8 mouse cellular contexts compared by ENCODE assay signal in the genomic region with DNA sequence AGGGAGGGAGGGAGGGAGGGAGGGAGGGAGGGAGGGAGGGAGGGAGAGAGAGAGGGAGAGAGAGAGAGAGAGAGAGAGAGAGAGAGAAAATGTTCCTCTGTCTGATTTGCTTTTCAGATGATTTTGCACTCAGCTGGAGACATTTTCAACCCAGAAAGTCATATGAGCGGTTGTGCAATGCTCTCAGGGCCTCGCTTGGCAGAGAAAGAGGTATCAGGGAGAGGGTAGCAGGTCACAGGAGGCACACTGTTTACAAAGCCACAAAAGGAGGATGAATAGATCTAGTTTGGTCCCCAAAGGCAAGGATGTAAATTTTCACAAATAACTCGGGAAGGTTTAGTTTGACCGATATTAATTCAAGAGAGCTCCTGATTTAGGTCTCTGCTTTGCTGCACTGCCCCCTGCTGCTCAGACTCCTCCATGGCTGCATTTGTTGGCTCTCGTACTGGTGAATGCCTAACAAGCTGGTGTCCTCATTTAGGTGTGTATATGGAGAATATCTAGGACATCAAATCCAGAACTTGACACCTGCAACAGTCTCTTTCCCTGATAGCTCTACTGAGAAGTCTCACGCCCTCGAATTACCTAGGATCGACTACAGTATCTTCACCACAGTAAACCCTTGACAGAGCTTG.
DNase-seq lines count a peak whose midpoint lies in the region; ATAC-seq and TF ChIP-seq lines count a peak whose summit lies in the region.

No protein-coding gene starts in this region.

- H3K9ac ChIP-seq in hindbrain, embryonic 12.5 days = no peak overlapping the region
- H3K9ac ChIP-seq in ES-E14 (ENCODE audit: insufficient read depth, low read depth, low read length, poor library complexity, severe bottlenecking) = no peak overlapping the region
- H3K9ac ChIP-seq in neural tube, embryonic 11.5 days (ENCODE audit: low read length) = no peak overlapping the region

- intact Hi-C loops in gastrocnemius, adult 2 months (cut with DNase I) = no loop called here

- no peak overlapping the region for H3K4me3 ChIP-seq in hindbrain, embryonic 10.5 days
- H3K4me3 ChIP-seq in hindbrain, embryonic 12.5 days = no peak overlapping the region
- no peak overlapping the region for H3K4me3 ChIP-seq in ES-E14 (ENCODE audit: insufficient read depth in 1 of 2, low read depth in 1 of 2, low read length in 2 of 2, poor library complexity in 1 of 2, severe bottlenecking in 1 of 2)
- H3K4me3 ChIP-seq in gastrocnemius, adult 2 months = no peak overlapping the region
- H3K4me3 ChIP-seq in neural tube, embryonic 11.5 days (ENCODE audit: low read depth, low read length) = no peak overlapping the region

- peaks cover 10% of the 10 kb centered on the region; the same call in 1 of the 2 replicates for H3K4me1 ChIP-seq in hindbrain, embryonic 10.5 days (replicated peaks)
- peaks cover 7% of the 10 kb centered on the region; the same call in 1 of the 2 replicates for H3K4me1 ChIP-seq in hindbrain, embryonic 12.5 days
- no peaks in the 10 kb centered on the region for H3K4me1 ChIP-seq in ES-E14 (ENCODE audit: control insufficient read depth in 2 of 2, insufficient read depth in 2 of 2, low read length in 2 of 2, poor library complexity in 1 of 2)
- no peaks in the 10 kb centered on the region for H3K4me1 ChIP-seq in neural tube, embryonic 11.5 days (ENCODE audit: control insufficient read depth, insufficient read depth, low read length)

- no peaks in the 10 kb centered on the region for H3K36me3 ChIP-seq in hindbrain, embryonic 10.5 days
- no peaks in the 10 kb centered on the region for H3K36me3 ChIP-seq in hindbrain, embryonic 12.5 days
- no peaks in the 10 kb centered on the region for H3K36me3 ChIP-seq in ES-E14 (ENCODE audit: control insufficient read depth, insufficient read depth, low read length, poor library complexity, severe bottlenecking)
- no peaks in the 10 kb centered on the region for H3K36me3 ChIP-seq in neural tube, embryonic 11.5 days (ENCODE audit: control insufficient read depth, insufficient read depth, low read length)

- H3K27me3 ChIP-seq in hindbrain, embryonic 10.5 days (ENCODE audit: insufficient read depth, poor library complexity, severe bottlenecking) = no peaks in the 10 kb centered on the region
- H3K27me3 ChIP-seq in hindbrain, embryonic 12.5 days = no peaks in the 10 kb centered on the region
- H3K27me3 ChIP-seq in neural tube, embryonic 11.5 days (ENCODE audit: control insufficient read depth, insufficient read depth, low read length) = no peaks in the 10 kb centered on the region

- no peaks in the 10 kb centered on the region for H3K9me3 ChIP-seq in hindbrain, embryonic 10.5 days
- H3K9me3 ChIP-seq in hindbrain, embryonic 12.5 days (replicated peaks) = no peaks in the 10 kb centered on the region
- H3K9me3 ChIP-seq in ES-E14 (ENCODE audit: control insufficient read depth, insufficient read depth, low read depth, low read length) = no peaks in the 10 kb centered on the region
- H3K9me3 ChIP-seq in neural tube, embryonic 11.5 days (ENCODE audit: control insufficient read depth, low read length) = no peaks in the 10 kb centered on the region

- in situ Hi-C loops in ES-E14 (cut with MboI; ENCODE audit: low sequenced_read_pairs in 2 of 2, unreplicated experiment in 2 of 2) = no loop called here

- peak; percentile 61 for DNase-seq in hindbrain, embryonic 10.5 days (ENCODE audit: low spot score)
- DNase-seq in ES-E14 (ENCODE audit: low read depth, low spot score) = peak; percentile 41
- peak; percentile 87 for DNase-seq in cerebellum, adult 8-10 months
- peak; percentile 51 for DNase-seq in gastrocnemius, adult 2 months
- peak; percentile 59 for DNase-seq in left cerebral cortex, adult 11 months (ENCODE audit: low spot score)
- DNase-seq in neural tube, embryonic 11.5 days (ENCODE audit: low spot score) = peak; percentile 59
- DNase-seq in thymus, postnatal 10 days (ENCODE audit: low spot score in 2 of 2) = no peak

- H3K27ac ChIP-seq in hindbrain, embryonic 10.5 days = no peak overlapping the region
- H3K27ac ChIP-seq in hindbrain, embryonic 12.5 days = no peak overlapping the region
- H3K27ac ChIP-seq in ES-E14 (ENCODE audit: insufficient read depth, low read depth, low read length, poor library complexity, severe bottlenecking) = no peak overlapping the region
- H3K27ac ChIP-seq in gastrocnemius, adult 2 months = no peak overlapping the region
- H3K27ac ChIP-seq in neural tube, embryonic 11.5 days (ENCODE audit: low read depth, low read length) = no peak overlapping the region

- no peak overlapping the region for H3K4me2 ChIP-seq in hindbrain, embryonic 12.5 days (replicated peaks)
- H3K4me2 ChIP-seq in neural tube, embryonic 11.5 days (ENCODE audit: low read depth) = no peak overlapping the region

- TF ChIP-seq CTCF in gastrocnemius, adult 2 months (IDR thresholded peaks at IDR 0.05) = peak; percentile 59

- ATAC-seq in hindbrain, embryonic 12.5 days (ENCODE audit: low FRiP score) = no peak
- no peak for ATAC-seq in neural tube, embryonic 11.5 days (ENCODE audit: insufficient read depth, low FRiP score, low TSS enrichment)

- WGBS in hindbrain, embryonic 10.5 days = 61% methylated on average over 8 of the region's 8 CpGs
- 54% methylated on average over 8 of the region's 8 CpGs for WGBS in hindbrain, embryonic 12.5 days
- WGBS in neural tube, embryonic 11.5 days = 63% methylated on average over 8 of the region's 8 CpGs

TF ChIP-seq in ES-E14, 5 proteins besides CTCF, POLR2A, EP300 and RAD21:
- TF ChIP-seq CHD2 (IDR thresholded peaks at IDR 0.05; ENCODE audit: low read depth, low read length) = no peak
- TF ChIP-seq ZC3H11A (IDR thresholded peaks at IDR 0.05; ENCODE audit: borderline replicate concordance, low read depth, low read length) = peak; percentile 43; the same call in 1 of the 2 replicates
TF ChIP-seq in ES-E14: peak in this region for 1.

Comparison
In these comparisons a context has a peak if more than half of its experiments do, and no peak if none do; other contexts are left out.
1. DNase-seq: peak in hindbrain, embryonic 10.5 days (single experiment), ES-E14 (single experiment), cerebellum, adult 8-10 months (single experiment), gastrocnemius, adult 2 months (single experiment), left cerebral cortex, adult 11 months (single experiment) and neural tube, embryonic 11.5 days (single experiment); none in thymus, postnatal 10 days (0 of 2).